Mouse (Mus musculus) G1E (cell line): ENCODE results near the gene Apol8.

Source experiments
- CTCF ChIP-seq: IDR thresholded peaks from 2 replicates; pipeline ENCODE4 v1.5.1; 2012; ENCODE audit warnings: low read depth, low read length, inconsistent platforms, mixed read lengths
- GATA1 ChIP-seq: IDR thresholded peaks from 2 replicates; pipeline ENCODE4 v1.6.1; 2012; ENCODE audit warnings: borderline replicate concordance, low read length, inconsistent platforms, mixed read lengths

DNA sequence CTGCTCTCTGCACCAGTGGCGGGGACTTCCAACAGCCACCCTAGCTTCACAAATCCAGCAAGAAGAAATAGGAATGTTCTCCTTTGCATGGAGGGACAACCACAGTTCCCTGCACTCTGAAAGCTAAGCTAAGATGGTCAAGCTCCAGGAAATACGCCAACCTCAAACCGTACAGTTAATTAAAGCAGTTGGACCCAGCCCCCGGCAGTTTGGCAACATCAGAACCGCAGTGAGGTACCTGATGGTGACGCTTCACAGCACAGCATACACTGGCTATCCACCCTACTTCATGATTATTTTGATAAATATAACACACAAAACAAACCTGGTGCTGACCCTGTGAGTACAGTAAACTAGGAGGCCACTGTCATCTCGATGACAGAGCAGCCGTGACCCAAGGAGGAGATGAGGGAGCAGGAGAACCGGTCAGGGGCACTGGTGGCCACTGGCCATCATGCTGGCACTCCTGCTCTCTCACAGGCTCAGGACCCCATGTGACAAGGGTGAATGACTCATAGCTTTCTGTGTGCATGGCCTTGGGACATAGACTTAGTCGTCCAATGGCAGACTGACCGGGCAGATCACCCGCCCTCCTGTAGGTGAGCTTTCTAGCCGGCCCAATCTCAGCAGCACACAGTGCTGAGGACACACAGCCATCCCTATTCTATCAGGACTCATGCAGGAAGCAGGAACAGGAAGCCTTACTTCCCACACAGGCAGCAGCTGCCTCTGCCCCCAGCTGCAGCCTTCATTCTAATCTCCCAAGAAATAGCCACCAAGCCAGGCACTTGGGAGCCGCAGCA is 41.0 kb upstream of the Apol8 start:
- TF ChIP-seq CTCF, result no peak
- no peak for TF ChIP-seq GATA1
